Mouse (Mus musculus): Measurements from ENCODE around the gene Enthd1. TPM values are rescaled to one million over a fixed set of nuclear protein-coding genes. Genes with fewer than 3 reads are reported as not detected.

The Enthd1 gene
- polyA plus RNA-seq, 1 experiment from 2014 or later, result not detected

DNA sequence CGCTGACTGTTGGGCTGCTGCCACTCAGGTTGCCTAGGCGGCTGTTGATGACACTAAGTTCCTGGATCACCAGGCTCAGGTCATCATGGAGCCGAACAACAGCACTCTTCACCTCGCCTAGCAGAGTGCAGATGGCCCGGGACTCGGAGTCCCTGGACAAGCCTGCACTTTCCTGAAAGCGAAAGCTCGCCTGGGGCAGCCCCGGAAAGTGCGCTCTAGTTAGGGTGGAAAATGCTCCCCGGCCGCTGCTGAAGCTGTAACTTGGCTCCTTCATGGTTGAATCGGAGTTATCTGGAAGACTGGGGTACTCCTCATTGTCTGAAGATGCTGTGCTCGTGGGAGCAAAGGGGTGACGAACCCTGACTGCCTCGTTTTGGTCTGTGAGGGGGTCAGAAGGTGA, 112.5 kb downstream of the Enthd1 start:
- Histone ChIP-seq H3K9ac (no peak overlapping the region), H3K27me3 (peaks cover 4% of the 10 kb centered on the region; the same call in 1 of the 2 replicates), H3K4me3 (no peak overlapping the region), H3K36me3 (no peaks in the 10 kb centered on the region), H3K4me2 (replicated peaks) (no peak overlapping the region; the same call in 1 of the 2 replicates), H3K4me1 (peaks cover 9% of the 10 kb centered on the region), H3K27ac (no peak overlapping the region), H3K9me3 (replicated peaks) (no peaks in the 10 kb centered on the region)
- WGBS, result 29% methylated on average over 16 of the region's 16 CpGs
- no peak for ATAC-seq (ENCODE audit: low FRiP score)

DNA sequence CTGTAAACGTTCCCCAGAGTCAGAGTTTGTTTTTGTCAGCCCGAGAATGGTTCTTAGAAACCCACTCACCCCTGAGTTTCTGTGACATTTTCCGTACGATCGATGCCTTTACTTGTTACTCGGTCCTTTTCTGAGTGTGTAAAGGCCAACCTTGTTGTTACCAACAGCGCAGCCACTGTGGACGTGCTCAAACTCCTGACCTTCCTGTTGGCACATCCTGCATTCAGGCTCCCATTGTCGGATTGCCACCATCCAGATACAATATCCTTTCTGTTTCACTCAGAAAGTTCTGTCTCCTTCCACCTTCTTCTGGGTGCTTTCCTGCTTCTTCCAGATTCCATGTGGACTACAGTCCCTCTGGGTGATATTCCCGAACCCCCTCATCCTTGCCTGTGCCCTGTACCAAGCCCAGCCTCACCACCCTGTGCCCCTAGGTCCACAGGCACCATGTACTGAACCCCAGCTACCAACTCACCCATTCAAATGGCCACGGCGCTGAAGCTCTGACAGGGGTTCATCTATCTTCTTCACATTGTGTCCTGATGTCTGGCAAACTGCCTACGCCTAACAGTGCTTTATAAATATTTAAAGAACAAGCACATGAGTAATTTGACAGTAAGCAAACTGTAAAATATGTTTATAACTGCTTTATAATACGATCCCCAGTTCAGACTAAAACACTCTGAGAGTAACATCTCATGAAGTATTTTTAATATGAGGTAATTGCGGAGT, 118.8 kb downstream of the Enthd1 start:
- Histone ChIP-seq H3K4me1 (0 out of 2 replicates have a peak, but pooled peaks cover under 1% of the 10 kb centered on the region), H3K27ac (no peak overlapping the region), H3K27me3 (no peaks in the 10 kb centered on the region), H3K9ac (no peak overlapping the region), H3K9me3 (replicated peaks) (0 out of 2 replicates have a peak, but pooled peaks cover 4% of the 10 kb centered on the region), H3K4me2 (replicated peaks) (no peak overlapping the region), H3K36me3 (no peaks in the 10 kb centered on the region), H3K4me3 (no peak overlapping the region)
- ATAC-seq (ENCODE audit: low FRiP score), result no peak
- WGBS, result 83% methylated on average over 15 of the region's 15 CpGs

DNA sequence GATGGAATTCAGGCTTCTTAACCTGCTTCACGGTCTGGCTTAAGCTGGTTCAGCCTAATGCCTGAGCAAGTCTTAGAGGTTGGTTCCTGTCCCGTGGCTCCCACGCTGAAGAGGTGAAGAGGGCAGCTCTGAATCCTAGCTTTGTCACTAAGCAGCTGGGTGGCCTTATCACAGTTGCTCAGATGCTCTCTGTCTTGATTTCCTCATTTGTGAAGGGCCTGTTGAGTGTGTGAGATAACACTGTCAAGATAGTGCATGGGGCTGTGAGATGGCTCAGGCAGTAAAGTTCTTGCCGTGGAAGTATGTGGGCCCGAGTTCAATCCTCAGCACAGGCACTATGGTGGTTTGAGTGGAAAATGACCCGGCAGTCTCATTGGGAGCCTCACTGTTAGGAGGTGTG, 124.8 kb downstream of the Enthd1 start:
- Histone ChIP-seq H3K27me3 (peaks cover 3% of the 10 kb centered on the region; the same call in 1 of the 2 replicates), H3K4me2 (replicated peaks) (no peak overlapping the region), H3K4me1 (no peaks in the 10 kb centered on the region), H3K27ac (no peak overlapping the region), H3K36me3 (no peaks in the 10 kb centered on the region), H3K4me3 (no peak overlapping the region), H3K9me3 (replicated peaks) (no peaks in the 10 kb centered on the region), H3K9ac (no peak overlapping the region)
- 87% methylated on average over 6 of the region's 6 CpGs for WGBS
- ATAC-seq (ENCODE audit: low FRiP score), result no peak

DNA sequence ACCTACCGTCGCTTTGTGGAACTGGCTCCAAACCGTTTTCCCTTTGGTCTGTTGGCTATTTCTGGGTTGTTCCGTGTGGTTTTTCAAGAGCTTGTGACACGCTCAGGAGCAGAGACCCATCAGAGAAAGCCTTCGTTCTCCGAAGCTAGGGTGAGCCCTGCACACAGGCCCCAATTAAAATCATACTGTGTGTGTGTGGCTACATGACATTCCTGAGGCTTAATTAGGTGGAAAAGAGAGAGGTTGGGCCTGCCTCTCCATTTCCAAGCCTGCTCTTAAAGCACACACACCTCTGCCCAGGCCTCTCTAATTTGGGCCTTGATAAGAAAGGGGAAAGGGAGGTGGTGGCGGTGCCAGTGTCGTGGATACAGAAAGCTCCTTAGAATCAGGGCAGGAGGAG, 126.5 kb downstream of the Enthd1 start:
- Histone ChIP-seq H3K4me1 (no peaks in the 10 kb centered on the region), H3K4me3 (no peak overlapping the region), H3K27ac (no peak overlapping the region), H3K36me3 (no peaks in the 10 kb centered on the region), H3K9ac (no peak overlapping the region), H3K4me2 (replicated peaks) (no peak overlapping the region), H3K9me3 (replicated peaks) (no peaks in the 10 kb centered on the region), H3K27me3 (peaks cover 3% of the 10 kb centered on the region; the same call in 1 of the 2 replicates)
- no peak for ATAC-seq (ENCODE audit: low FRiP score)
- WGBS, result 76% methylated on average over 9 of the region's 9 CpGs

DNA sequence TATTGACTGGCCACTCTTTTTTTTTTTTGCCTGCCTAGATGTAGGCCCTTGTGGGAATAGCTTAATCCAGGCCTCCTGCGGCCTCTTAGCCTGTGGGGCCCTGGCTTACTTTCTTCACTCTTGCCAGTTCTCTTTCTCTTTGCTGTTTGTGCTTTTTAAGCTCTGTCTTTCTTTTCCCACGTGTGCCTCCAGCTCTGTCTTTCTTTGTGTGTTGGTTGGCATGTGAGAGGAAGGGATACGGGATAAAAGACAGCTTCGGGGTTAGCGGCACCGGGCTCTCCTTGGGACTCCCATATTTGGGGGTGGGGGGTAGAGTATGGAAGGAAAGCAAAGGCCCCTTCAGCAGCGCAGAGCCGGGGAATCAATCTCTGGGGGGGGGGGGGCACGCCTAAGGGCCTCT, 127.0 kb downstream of the Enthd1 start:
- H3K27ac ChIP-seq, result no peak overlapping the region
- no peak overlapping the region for H3K4me2 ChIP-seq (replicated peaks)
- 64% methylated on average over 9 of the region's 9 CpGs for WGBS
- H3K9ac ChIP-seq, result no peak overlapping the region
- ATAC-seq (ENCODE audit: low FRiP score), result no peak
- H3K36me3 ChIP-seq, result no peaks in the 10 kb centered on the region
- no peaks in the 10 kb centered on the region for H3K4me1 ChIP-seq
- H3K4me3 ChIP-seq, result no peak overlapping the region
- peaks cover 3% of the 10 kb centered on the region; the same call in 1 of the 2 replicates for H3K27me3 ChIP-seq
- no peaks in the 10 kb centered on the region for H3K9me3 ChIP-seq (replicated peaks)

DNA sequence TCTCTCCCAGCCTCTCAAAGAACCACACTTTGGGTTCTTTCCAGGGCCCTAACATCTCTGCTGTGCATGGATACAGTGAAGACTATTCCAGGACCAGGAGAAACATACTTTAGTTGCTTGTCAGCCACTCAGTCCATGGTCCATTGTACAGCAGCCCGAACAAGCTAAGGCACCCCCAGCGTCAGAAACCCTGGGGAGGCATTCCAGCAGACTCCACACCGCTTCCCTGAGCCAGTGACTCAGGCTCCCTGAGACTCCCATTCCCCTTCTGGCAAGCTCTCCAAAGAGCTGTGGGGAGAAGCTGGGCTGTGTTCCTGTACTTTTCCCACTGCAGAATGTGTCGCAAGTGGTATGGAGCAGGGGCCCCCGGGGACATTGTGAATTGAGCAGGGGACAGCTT, 128.0 kb downstream of the Enthd1 start:
- H3K27ac ChIP-seq, result no peak overlapping the region
- no peak overlapping the region for H3K4me3 ChIP-seq
- ATAC-seq (ENCODE audit: low FRiP score), result no peak
- H3K27me3 ChIP-seq, result peaks cover 3% of the 10 kb centered on the region; the same call in 1 of the 2 replicates
- H3K4me1 ChIP-seq, result no peaks in the 10 kb centered on the region
- H3K9ac ChIP-seq, result no peak overlapping the region
- no peak overlapping the region for H3K4me2 ChIP-seq (replicated peaks)
- no peaks in the 10 kb centered on the region for H3K9me3 ChIP-seq (replicated peaks)
- WGBS, result 84% methylated on average over 5 of the region's 5 CpGs
- H3K36me3 ChIP-seq, result no peaks in the 10 kb centered on the region

DNA sequence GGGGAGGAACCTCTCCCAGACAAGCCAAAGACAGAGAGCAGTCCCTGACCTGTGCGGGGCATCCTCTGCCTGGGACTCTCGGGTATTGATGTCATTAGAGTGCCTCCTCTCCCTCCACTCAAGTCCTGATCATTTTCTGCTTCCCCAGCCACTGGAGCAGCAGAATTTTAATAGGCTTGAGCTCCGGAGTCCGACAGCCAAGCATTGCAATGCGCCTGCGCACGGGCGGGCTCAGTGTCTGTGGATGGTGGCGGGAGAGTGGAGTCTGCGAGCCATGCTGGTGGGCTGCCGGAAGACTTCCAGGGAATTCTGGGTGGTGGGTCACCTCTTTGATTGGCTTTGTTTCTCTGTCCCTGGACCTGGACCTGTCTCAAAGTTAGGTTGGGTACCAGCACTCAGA, 134.6 kb downstream of the Enthd1 start:
- Histone ChIP-seq H3K4me1 (peaks cover 6% of the 10 kb centered on the region; the same call in 1 of the 2 replicates), H3K4me2 (replicated peaks) (no peak overlapping the region), H3K27me3 (no peaks in the 10 kb centered on the region), H3K4me3 (no peak overlapping the region), H3K9ac (no peak overlapping the region), H3K27ac (no peak overlapping the region), H3K9me3 (replicated peaks) (no peaks in the 10 kb centered on the region), H3K36me3 (no peaks in the 10 kb centered on the region)
- ATAC-seq (ENCODE audit: low FRiP score), result no peak
- WGBS, result 61% methylated on average over 11 of the region's 11 CpGs

DNA sequence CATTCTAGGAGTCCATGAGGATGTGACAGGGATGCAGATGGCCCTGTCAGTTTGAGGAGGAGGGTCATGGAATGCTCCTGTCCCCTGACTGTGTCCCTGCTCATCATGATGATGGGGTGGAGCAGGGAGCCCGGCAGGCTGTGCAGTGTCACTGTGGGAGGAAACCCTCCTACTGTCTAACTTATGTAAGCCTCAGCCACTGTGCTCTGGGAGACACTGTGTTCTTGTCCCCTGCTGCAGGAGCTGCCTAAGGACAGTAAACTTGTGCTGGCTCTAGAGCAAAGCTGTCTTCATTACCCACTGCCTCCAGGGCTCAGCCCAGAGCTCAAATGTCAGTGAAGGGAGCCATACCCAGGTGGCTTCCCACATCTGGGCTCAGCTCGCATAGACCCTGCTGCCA, 146.8 kb downstream of the Enthd1 start:
- no peak overlapping the region for H3K4me2 ChIP-seq (replicated peaks)
- H3K27me3 ChIP-seq, result no peaks in the 10 kb centered on the region
- no peaks in the 10 kb centered on the region for H3K9me3 ChIP-seq (replicated peaks)
- WGBS, result 77% methylated on average over 2 of the region's 2 CpGs
- H3K36me3 ChIP-seq, result no peaks in the 10 kb centered on the region
- 0 out of 2 replicates have a peak, but pooled peaks cover 9% of the 10 kb centered on the region for H3K4me1 ChIP-seq
- ATAC-seq (ENCODE audit: low FRiP score), result no peak
- H3K27ac ChIP-seq, result no peak overlapping the region
- H3K9ac ChIP-seq, result no peak overlapping the region
- no peak overlapping the region for H3K4me3 ChIP-seq

DNA sequence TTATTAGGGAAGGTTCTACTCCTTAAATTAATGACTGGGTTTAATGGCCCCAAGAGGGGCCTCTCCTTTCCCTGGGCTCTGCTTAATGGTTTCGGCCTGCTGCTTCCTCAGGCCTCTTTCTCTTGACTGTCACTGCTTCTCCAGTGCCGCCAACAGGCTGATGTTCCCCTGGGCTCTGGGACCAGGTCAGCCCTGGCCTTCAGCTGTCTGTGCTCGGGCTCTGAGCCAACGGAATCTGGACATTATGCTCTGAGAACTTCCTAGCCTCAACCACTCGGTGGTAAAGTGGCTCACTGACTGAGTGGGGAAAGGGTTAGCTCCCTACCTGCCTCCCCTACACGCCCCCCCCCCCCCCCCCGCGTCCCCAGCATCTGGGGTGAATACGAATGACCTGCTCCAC, 147.9 kb downstream of the Enthd1 start:
- Histone ChIP-seq H3K4me3 (no peak overlapping the region), H3K9ac (no peak overlapping the region), H3K27ac (no peak overlapping the region), H3K36me3 (no peaks in the 10 kb centered on the region), H3K27me3 (no peaks in the 10 kb centered on the region), H3K4me1 (0 out of 2 replicates have a peak, but pooled peaks cover 9% of the 10 kb centered on the region), H3K4me2 (replicated peaks) (no peak overlapping the region), H3K9me3 (replicated peaks) (no peaks in the 10 kb centered on the region)
- WGBS, result 73% methylated on average over 9 of the region's 9 CpGs
- ATAC-seq (ENCODE audit: low FRiP score), result no peak

DNA sequence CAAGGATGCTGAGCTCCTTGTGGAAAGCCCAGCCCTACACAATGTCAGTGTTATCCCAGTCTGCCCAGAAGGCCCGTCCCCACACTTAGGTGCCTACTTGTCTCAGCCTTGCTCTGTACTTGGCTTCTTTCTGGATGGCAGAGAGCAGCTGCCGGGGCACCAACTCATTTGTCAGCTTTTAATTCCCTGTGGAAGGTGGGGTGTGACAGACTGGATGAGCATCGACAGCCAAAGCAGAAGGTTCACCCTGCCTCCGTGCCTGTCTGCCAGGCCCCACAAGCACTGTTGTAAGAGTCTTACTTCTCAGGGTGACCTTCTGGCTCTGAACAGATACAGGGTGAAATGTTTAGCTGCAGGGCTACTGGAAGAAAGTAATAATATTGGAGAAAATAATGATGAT, 149.8 kb downstream of the Enthd1 start:
- 70% methylated on average over 4 of the region's 4 CpGs for WGBS
- no peak overlapping the region for H3K4me2 ChIP-seq (replicated peaks)
- H3K27ac ChIP-seq, result no peak overlapping the region
- no peak for ATAC-seq (ENCODE audit: low FRiP score)
- no peaks in the 10 kb centered on the region for H3K36me3 ChIP-seq
- no peaks in the 10 kb centered on the region for H3K9me3 ChIP-seq (replicated peaks)
- H3K9ac ChIP-seq, result no peak overlapping the region
- H3K27me3 ChIP-seq, result no peaks in the 10 kb centered on the region
- H3K4me1 ChIP-seq, result 0 out of 2 replicates have a peak, but pooled peaks cover 9% of the 10 kb centered on the region
- H3K4me3 ChIP-seq, result no peak overlapping the region

DNA sequence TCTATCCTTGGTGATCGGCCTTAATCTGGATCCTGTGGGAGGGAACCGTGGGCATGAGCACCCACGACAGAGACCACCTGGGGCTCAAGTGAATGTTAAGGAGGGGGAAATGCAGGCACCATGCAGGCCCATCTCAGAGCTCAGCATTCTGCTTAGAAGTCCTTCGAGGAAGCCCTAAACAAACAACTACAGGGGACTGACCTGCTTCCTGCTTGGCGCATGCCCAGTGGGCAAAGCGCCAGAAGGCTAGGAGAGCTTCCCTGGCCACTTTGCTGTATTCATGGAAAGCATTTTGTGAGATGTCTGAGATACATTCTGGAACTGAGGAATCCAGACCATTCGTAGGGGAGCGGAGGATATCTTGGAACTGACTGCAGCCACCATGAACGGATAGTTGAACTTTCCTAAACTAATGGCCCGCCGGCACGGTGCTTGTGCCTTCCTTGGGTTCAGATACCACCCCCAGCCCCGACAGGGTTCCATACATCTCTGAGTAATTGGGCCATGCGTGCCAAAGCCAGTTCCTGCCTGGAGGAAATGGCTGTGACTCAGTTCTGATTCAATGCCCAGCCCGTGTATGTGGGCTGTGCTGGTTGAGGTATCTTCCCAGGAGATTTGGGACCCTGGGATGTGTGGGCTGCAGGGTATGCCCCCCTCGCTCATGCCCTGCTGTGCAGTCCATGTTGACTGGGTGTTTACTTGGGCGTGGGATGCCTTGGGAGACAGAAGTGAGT, 150.8 kb downstream of the Enthd1 start:
- no peaks in the 10 kb centered on the region for H3K27me3 ChIP-seq
- no peak overlapping the region for H3K27ac ChIP-seq
- 0 out of 2 replicates have a peak, but pooled peaks cover 9% of the 10 kb centered on the region for H3K4me1 ChIP-seq
- no peak for ATAC-seq (ENCODE audit: low FRiP score)
- no peak overlapping the region for H3K4me3 ChIP-seq
- H3K4me2 ChIP-seq (replicated peaks), result no peak overlapping the region
- WGBS, result 91% methylated on average over 17 of the region's 17 CpGs
- H3K9ac ChIP-seq, result no peak overlapping the region
- no peaks in the 10 kb centered on the region for H3K36me3 ChIP-seq
- H3K9me3 ChIP-seq (replicated peaks), result no peaks in the 10 kb centered on the region

DNA sequence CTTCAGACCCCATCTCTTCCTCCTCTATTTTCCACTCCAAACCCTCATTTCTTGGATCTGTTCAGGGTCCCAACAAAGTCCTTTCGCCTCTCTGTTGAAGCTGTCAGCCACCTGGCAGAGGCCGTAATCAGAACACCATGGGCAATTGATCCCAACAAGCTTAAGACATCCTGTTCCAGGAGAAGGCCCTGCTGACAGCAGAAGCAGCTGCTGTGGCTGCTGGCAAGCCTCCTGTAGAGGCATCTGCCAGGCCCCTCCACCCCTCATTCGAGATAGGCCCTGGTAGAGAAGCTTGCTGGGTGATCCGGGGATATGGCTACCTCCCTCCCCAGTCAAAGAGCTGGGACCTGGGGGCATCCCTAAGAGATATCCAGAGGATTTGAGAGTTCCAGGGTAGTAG, 151.9 kb downstream of the Enthd1 start:
- Histone ChIP-seq H3K27ac (no peak overlapping the region), H3K4me3 (no peak overlapping the region), H3K27me3 (no peaks in the 10 kb centered on the region), H3K9ac (no peak overlapping the region), H3K4me1 (0 out of 2 replicates have a peak, but pooled peaks cover 9% of the 10 kb centered on the region), H3K36me3 (no peaks in the 10 kb centered on the region), H3K4me2 (replicated peaks) (no peak overlapping the region), H3K9me3 (replicated peaks) (no peaks in the 10 kb centered on the region)
- no peak for ATAC-seq (ENCODE audit: low FRiP score)
- 82% methylated on average over 4 of the region's 4 CpGs for WGBS
